Mouse (Mus musculus) spleen, adult 2 months (tissue): ENCODE results near the gene Rgs3.

Source experiments
- CTCF ChIP-seq: fragments of 200-500 bp; IDR thresholded peaks from 2 replicates; pipeline ENCODE4 v1.5.1; 2011; ENCODE audit warnings: mild to moderate bottlenecking, inconsistent platforms; ENCODE audit not compliant: insufficient read depth, insufficient read length, insufficient replicate concordance; ENCODE audit errors: extremely low read depth
- POLR2A ChIP-seq: fragments of 200-500 bp; IDR thresholded peaks from 2 replicates; pipeline ENCODE4 v1.6.1; 2011; ENCODE audit warnings: low read depth, low read length, inconsistent platforms

- TF ChIP-seq CTCF: no peak
- TF ChIP-seq POLR2A: no peak
These were observed 173.2 kb downstream of the Rgs3 start for GRCm38 (mm10) chr4:62732840-62733239.
